Mouse (Mus musculus) right cerebral cortex, postnatal 36 days (tissue): Measurements from ENCODE around the gene Olfr372.
A peak's percentile ranks its signal among the peaks of the same experiment; 100 is the strongest.
"Not testable (repeated sequence)": the region's sequence is repeated elsewhere in the genome, so short reads cannot be mapped to it uniquely, and the experiment has no call there.

Source experiments
- DNase-seq, 2 experiments: peaks; one replicate each; pipeline ENCODE4 v3.0.0; 2022; ENCODE audit warnings: low spot score in 2 of 2, mixed read lengths in 1 of 2

The Olfr372 gene

DNA sequence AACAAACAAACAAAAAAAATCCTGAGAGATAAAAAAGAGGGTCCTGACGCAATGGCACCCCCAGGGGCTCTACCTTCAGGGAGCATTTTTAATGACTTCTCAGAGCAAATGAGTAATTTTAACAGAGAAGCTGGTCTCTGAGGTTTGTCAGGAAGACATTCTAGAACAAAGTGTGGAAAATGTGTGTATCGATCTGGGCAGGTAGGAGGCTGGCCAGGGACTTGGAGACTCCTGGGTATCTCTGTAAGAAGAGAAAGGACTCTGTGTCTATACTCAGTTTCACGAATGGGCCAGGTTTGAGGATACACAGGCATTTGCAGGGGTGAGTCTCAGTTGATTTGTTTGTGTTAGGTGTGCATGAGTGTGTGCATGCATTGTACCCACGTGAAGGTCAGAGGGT is at the start of gene Olfr372:
TSS of gene Olfr372 (plus strand) at position 301 of the 400 bp plus-strand sequence.
- DNase-seq = not testable (repeated sequence)

DNA sequence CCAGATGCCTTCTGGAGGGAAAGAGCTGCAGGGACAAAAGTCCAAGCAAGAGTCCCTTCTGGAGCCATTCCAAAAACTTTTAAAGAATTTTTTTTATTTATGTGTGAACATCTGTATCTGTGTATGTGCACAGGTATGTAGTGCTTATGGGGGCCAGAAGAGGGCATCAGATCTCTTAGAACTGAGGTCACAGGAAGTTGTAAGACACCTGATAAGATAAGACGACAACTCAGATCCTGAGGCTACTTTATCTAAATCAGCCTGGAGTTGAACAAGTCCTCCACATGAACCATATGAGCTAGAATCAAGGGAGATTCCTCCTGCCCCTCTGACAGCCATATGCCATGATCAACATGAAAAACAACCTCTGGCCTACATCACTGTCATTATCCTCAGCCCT is 41.6 kb upstream of the Olfr372 start:
- DNase-seq = no peak

DNA sequence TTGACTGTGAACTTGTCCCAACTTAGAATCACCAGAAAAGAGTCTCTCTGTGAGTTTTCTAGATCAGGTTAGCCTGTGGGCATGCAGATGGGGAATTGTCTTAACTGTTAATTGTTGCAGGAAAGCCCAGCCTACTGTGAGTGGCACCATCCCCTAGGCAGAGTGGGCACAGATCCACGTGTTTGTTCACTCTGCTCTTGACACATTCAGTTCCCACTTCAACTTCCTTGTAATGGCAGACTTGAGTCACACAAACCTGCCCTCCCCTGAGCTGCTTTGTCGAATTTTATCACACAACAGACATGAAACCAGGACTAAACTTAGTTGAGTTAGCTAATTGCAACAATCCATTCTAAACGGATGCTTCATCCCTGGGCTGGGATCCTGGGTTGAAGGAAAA is 40.8 kb upstream of the Olfr372 start:
- no peak for DNase-seq

DNA sequence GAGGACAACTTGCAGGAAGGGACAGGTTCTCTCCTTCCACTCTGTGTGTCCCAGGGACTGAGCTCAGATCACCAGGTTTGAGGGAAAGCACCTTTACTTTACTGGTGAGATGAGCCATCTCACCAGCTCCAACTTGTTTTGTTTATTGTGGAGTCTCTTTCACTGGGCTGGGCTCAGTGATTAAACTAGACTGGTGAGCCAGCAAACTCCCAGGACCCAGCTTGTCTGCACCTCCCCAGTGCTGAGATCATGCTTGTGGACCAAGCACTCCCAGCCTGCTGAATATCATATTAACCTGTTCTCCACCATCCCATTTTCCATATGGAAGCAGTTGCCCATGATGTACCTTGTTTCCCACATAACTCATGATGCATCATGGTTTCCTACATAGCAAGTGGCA is 38.1 kb upstream of the Olfr372 start:
- DNase-seq = no peak

DNA sequence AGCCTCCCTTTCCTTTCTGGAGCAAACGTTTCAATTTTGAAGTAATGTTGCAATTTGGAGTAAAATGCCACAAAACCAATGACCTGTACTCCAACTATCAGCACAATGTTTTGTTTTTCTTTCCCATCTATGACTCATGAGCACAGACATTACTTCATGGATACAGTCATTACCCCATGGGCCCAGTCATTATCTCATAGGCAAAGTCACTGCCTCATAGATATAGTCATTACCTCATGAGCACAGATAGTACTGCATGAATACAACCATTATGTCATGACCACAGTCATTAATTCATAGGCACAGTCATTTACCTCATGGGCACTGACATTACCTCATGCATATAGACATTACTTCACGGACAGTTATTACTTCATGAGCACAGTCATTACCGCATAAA is 35.1 kb upstream of the Olfr372 start:
- DNase-seq = no peak

DNA sequence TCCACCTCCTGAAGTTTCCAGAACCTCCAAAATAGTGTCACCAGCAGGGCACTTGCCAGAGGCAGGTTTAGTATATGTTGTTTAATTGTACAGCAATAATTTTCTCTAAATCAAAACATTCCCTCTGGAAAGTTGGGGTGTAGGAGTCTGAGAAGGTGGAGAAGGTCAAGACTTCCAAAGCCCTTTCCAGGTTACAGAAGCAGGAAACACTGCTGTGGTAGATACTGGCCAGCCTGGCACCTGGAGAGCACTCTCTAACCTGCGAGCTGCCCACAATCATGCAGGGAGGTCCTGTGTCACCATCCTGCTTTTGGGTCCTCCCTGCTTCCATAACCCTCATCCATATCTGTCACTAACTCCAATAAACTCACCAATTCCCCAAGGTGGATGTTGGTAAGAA is 34.3 kb upstream of the Olfr372 start:
- no peak for DNase-seq

DNA sequence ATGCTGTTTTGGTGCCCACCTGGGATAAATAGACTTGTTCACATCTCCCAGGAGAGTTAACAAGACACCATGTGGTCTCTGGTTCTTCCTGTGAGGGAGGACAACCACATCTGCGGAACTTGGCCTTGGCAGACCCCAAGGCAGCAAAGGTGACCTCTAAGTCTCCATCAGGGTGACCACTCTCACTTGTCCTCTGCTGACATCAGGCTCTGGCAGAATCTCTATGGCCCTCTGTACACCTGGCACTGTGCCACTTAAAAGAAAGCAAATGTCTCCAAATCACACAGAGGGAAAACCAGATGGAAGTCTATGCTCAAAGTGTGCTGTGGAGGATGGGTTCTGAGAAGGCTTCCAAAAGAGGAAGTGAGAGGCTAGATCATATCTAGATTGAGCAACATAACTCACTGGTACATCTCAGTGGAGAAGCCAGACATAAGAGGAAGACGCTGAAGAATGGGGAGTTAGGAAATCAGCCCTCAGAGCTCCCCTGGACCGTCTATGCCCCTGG is 32.8 kb upstream of the Olfr372 start:
- DNase-seq = no peak

DNA sequence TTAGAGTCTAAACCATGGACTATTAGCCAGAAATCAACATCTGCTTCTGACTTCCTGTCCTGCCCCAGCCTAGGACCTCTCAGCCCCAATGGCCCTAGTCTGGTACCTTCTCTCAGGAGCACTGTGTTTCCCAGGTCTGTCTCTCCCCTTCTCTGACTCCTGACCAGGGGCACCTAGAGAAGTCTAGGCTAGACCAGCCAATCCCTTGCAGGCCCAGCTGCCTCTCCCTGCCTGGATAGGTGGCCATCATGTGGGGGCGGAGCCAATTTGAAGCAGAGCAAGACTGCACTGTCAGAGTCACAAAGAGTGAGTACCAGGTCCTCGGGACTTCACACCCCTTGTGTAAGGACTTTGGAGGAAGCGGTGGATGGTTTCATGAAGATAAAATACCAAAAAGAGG is 31.5 kb upstream of the Olfr372 start, which contains the start of gene Cyp4f18:
TSS of gene Cyp4f18 (minus strand) at position 154 of the 400 bp plus-strand sequence.
- no peak for DNase-seq

DNA sequence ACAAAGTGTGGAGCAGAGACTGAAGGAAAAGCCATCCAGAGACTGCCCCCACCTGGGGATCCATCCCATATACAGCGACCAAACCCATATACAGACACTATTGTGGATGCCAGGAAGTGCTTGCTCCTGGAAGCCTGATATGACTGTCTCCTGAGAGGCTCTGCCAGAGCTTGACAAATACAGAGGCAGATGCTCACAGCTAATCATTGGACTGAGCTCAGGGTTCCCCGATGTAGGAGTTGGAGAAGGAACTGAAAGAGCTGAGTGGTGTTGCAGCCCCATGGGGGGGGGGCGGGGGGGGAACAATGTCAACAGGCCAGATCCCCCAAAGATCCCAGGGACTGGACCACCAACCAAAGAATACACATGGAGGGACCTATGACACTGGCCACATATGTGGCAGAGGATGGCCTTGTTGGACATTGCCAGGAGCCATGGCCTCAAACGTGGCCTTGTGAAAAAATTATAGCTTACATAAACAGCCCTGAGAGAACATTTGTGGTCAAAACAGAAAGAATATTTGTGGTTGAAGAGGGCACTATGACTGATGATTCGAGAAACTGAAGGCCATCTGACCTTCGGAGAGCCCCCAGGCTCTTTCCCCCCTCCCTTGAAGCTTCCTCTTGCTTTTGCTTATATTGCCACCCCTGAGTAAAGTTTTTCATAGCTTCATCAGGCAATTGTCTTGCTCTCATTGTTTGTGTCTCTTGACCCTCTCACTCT is 27.4 kb upstream of the Olfr372 start:
- DNase-seq = not testable (repeated sequence)

DNA sequence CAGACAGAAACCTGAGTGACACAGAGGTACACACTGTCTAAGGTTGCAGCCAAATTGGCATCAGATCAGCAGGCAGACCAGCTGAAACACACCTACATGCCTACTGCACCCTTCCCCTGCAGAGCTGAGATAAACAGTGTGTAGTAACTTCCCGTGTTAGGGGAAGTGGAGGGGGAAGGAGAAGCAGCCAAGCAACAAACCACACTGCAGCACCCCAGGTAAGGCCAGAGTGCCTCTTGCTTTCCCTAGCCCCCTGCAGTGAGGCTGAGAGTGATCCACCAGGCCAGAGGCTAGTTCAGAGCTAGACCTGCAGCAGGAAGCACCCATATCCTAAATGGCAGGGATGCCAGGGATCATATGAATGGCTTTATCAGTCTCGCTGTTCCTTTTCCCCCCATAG is 23.7 kb upstream of the Olfr372 start:
- DNase-seq = not testable (repeated sequence)

DNA sequence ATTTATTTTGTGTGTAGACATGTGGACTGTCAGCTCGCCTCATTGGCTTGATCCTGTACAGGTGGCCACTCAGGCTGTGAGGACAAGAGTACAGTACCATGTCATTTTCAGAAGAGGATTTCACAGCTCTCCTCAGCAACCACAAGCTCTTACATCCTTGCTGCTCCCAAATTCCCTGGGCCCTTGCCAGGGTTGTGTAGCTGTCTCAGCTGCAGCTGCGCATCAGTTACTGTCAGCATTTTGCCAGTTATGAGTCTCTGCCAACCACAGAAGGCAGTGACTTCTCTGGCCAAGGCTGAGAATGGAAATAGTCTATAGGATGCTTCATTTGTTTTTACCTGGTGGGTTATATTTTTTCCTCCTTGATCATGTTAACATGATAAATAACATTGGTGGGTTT is 22.9 kb upstream of the Olfr372 start:
- DNase-seq = peak in 1 of 2 experiments; percentile 8

DNA sequence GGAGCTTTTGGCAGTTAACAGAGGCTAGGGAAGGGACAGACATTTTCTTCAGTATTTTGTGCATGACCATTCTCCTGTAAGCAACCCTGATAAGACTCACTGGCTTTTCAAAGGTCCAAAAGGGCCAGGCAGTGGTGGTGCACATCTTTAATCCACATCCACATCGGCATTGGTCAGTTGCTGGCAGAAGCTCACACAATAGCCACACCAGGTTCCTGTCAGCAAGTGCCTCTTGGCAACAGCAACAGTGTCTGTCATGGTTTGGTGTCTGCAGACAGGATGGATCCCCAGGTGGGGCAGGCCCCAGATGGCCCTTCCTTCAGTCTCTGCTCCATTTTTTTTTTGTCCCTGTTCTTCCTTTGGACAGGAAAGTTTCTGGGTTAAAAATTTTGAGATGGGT is 22.0 kb upstream of the Olfr372 start:
- DNase-seq = not testable (repeated sequence)

DNA sequence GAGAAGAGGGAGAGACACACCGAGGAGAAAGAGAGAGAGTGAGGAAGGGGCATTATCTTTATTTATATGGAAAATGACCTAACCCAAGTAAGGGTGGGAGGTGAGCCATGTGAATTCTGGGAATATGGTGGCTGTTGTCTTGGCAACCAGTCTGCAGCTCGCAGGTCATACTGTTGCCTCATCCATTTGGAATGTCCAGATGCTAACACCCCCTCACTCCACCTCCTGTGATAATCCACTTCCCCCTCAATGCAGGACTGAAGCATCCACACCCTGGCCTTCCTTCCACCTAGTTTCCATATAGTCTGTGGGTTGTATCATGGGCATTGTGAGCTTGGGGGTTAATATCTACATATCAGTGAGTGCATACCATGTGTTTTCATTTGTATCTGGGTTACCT is 21.2 kb upstream of the Olfr372 start:
- no peak for DNase-seq

DNA sequence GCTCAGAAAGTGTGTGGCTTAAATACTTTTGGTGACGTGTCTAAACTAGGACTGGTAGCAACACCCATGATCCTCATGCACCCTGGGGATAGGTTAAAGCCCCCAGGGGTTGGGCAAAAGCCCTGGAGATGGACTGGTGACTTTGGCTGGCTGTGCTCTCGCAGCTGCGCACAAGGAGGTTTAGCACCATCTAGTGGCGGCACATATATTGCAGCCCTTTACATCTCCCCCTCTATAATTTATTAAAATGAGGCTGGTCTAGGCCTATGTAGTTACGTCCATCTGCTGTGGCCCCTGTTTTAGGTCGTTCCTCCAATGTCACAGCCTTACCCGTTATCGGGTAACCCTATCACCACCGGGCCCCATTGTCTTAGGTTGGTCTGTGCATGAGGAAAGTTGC is 16.1 kb upstream of the Olfr372 start:
- peak in 1 of 2 experiments; percentile 16 for DNase-seq

DNA sequence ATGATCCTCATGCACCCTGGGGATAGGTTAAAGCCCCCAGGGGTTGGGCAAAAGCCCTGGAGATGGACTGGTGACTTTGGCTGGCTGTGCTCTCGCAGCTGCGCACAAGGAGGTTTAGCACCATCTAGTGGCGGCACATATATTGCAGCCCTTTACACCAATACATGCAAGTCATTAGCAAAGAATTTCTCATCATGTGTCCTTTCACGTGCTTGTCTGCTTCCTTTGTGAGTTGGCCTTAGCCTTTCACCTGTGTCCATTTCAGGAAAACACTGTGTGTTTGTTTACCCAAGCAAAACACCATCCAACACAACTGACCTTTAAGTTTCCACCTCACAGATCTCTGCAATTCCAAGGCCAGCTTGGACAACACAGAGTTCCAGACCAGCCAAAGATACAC is 8.1 kb upstream of the Olfr372 start:
- peak; percentile 9 to 19 for DNase-seq

DNA sequence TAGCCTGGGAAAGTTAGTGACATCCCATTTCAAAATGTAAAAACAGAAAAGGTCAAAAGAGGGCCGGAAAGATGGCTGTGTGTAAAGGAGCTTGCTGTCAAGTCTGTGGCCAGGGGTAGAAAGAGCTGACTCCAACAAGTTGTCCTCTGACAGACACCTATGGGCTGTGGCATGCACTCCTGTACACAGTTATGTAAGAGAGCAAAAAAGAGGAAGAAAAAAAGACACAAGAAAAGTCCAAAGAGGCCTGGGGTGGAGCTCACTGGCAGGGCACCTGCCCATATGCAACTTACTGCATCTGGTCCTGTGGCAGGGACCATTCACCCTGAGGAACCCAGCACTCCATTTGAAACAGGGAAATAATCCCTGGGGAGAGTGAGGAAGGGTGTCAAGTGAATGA is 1.5 kb downstream of the Olfr372 start:
- no peak for DNase-seq

DNA sequence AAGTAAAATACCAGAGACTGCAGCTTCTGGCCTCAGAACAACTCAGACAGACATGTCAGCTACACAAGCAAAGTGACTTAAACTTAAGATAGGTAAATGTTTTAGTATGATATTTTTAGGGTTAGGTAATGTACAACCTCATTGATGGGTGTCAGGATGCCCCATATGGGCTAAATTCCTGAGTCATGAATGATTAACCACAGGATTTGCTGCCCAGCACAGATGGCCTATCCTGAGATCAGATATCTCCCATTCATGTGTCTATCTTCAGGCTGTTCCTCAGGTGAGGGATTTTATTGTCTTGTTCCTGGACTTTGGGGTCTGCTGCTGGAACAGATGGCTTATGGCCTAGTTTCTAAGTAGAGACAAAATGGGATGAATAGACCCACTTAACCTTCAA is 13.6 kb downstream of the Olfr372 start:
- DNase-seq = not testable (repeated sequence)

DNA sequence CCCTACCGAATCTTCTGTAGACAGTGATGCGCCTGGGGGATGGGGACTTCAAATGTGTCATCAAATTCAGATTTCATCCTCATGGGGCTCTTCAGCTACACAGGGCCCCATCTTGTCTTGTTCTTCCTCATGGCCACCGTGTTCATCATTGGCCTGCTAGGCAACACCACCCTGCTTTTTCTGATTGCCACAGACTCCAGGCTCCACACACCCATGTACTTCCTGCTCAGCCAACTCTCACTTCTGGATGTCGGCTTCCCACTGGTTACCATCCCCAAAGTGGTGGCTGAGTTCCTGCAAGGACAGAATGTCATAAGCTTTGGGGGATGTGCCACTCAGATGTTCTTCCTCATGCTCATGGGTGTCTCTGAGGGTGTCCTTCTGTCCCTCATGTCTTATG is 16.6 kb downstream of the Olfr372 start:
- DNase-seq = not testable (repeated sequence)

DNA sequence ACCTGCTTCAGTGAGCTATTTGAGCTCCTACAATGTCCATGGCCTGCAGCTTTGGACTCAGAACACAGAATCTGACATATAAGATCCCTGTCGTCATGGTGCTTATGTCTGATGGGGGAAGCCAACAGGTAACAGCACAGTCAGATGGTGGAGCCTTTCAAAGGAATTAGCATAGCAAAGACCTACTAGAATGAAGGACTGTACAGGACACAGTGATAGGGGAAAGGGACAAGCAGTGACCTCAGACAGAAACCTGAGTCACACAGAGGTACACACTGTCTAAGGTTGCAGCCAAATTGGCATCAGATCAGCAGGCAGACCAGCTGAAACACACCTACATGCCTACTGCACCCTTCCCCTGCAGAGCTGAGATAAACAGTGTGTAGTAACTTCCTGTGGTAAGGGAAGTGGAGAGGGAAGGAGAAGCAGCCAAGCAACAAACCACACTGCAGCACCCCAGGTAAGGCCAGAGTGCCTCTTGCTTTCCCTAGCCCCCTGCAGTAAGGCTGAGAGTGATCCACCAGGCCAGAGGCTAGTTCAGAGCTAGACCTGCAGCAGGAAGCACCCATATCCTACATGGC is 25.9 kb downstream of the Olfr372 start:
- DNase-seq = not testable (repeated sequence)

DNA sequence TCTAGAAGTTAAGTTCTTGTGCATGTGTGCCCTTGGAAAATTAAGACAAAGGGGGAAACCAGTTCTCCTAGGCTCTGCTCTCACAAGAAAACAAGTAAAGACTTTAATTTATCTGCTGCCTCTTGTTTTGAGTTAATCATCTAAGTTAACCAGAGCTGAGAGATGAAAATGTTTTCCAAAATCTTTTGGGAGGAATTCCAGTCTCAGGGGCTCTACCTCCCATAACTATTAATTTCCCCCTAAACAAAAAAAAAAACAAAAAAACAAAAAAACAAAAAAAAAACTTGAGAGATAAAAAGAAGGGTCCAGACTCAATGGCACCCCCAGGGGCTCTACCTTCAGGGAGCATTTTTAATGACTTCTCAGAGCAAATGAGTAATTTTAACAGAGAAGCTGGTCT is 41.9 kb downstream of the Olfr372 start, which contains the start of gene Olfr373:
TSS of gene Olfr373 (plus strand) at position 301 of the 400 bp plus-strand sequence.
- DNase-seq = not testable (repeated sequence)

DNA sequence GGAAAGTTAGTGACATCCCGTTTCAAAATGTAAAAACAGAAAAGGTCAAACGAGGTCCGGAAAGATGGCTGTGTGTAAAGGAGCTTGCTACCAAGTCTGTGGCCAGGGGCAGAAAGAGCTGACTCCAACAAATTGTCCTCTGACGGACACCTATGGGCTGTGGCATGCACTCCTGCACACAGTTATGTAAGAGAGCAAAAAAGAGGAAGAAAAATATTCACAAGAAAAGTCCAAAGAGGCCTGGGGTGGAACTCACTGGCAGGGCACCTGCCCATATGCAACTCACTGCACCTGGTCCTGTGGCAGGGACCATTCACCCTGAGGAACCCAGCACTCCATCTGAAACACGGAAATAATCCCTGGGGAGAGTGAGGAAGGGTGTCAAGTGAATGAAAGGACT is 43.7 kb downstream of the Olfr372 start:
- no peak for DNase-seq

DNA sequence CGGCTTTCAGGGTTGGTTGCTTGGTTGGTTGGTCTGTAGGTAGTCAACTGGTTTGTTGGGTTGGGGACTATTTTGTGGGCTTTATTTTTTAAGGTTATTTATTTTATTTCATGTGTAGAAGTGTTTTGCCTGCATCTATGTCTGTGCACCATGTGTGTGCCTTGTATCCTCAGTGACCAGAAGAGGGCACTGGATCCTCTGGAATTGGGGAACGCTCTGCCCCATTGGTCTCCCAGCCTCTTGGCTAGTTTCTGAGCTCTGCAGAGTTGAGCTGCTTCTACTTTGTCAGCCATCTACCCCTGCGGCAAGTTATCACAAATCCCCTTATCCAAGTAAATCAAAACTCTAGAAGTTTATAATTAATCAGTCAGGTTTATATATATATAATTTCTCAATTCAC is 46.6 kb downstream of the Olfr372 start:
- DNase-seq = not testable (repeated sequence)

DNA sequence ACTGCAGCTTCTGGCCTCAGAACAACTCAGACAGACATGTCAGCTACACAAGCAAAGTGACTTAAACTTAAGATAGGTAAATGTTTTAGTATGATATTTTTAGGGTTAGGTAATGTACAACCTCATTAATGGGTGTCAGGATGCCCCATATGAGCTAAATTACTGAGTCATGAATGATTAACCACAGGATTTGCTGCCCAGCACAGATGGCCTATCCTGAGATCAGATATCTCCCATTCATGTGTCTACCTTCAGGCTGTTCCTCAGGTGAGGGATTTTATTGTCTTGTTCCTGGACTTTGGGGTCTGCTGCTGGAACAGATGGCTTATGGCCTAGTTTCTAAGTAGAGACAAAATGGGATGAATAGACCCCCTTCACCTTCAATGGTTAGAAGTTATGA is 55.7 kb downstream of the Olfr372 start:
- not testable (repeated sequence) for DNase-seq
